Mouse (Mus musculus) embryo, embryonic 10.5 days (tissue): ENCODE measurements at regions not wholly inside any gene's neighbourhood (a gene's known extent, or its start where the extent isn't known, plus 50 kb on each side); places are given as distances from the start of the nearest gene placed in this dataset.
A peak's percentile ranks its signal among the peaks of the same experiment; 100 is the strongest.
"Not testable (repeated sequence)": the region's sequence is repeated elsewhere in the genome, so short reads cannot be mapped to it uniquely, and the experiment has no call there.

Experiments
- DNase-seq: peaks from one replicate; pipeline ENCODE4 v3.0.0-alpha.2; 2015; ENCODE audit warnings: low spot score

- DNase-seq: no peak
Measured at GRCm38 (mm10) chr5:59831836-59832235, 1976.8 kb upstream of the G6pd2 start.

GRCm38 (mm10) chr5:59845745-59846144 lies 1962.9 kb upstream of the G6pd2 start:
- no peak for DNase-seq

DNA sequence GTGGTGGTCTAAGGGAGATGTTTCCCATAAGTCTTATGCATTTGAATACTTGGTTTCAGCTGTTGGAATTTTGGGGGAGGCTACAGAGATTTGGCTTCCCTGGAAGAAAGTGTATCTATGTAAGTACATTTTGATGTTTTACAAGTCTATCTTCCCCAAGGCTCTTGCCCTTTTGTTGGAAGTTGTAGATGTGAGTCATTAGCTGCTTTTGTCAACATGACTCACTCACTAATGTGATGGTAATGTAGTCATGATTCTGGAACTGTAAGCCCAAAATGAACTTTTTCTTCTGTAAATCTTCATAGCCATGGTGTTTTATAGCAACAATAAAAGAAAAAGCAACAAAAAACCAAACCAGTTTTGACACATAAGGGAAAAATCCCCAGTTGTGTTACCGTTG lies 1961.0 kb upstream of the G6pd2 start:
- DNase-seq: no peak

DNA sequence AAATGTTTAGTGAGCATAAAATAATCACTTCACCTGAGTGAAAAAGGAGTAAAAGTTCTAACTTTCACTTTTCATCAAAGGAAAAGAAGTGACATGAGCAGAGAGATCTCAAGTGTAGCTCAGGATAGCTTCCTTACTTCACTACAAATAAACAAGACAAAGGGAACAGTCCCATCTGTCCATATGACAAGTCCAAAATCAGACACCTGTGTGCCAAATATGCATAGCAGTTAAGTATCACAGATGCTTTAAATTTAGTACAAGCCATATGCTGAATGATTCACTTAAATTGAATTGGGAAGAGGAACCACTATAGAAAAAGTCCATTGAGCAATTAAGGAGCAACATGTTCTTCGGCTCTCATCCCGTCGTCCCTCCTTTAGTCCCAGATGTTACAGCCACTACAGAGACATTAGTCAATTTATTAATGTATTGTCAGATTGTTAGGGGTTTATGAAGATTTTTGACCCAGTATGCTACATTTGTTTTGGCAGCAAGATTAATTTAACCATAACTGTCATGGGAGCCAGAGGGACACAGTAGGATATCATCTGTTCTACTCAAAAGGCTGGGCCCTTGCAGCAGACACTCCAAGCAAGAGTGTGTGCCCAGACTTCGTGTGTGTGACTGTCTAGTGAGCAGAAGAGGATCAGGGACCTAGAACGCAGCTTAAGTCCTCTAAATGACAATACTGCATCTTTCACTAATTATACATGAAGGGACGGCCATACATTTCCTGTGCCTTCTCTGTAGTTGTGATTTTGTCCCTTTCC lies 1914.5 kb upstream of the G6pd2 start:
- DNase-seq: no peak

GRCm38 (mm10) chr5:59921910-59922309 lies 1886.7 kb upstream of the G6pd2 start:
- DNase-seq: no peak

GRCm38 (mm10) chr5:59940861-59941260 lies 1867.8 kb upstream of the G6pd2 start:
- no peak for DNase-seq

- DNase-seq: no peak
Measured at GRCm38 (mm10) chr5:59945761-59946160, 1862.9 kb upstream of the G6pd2 start.

DNA sequence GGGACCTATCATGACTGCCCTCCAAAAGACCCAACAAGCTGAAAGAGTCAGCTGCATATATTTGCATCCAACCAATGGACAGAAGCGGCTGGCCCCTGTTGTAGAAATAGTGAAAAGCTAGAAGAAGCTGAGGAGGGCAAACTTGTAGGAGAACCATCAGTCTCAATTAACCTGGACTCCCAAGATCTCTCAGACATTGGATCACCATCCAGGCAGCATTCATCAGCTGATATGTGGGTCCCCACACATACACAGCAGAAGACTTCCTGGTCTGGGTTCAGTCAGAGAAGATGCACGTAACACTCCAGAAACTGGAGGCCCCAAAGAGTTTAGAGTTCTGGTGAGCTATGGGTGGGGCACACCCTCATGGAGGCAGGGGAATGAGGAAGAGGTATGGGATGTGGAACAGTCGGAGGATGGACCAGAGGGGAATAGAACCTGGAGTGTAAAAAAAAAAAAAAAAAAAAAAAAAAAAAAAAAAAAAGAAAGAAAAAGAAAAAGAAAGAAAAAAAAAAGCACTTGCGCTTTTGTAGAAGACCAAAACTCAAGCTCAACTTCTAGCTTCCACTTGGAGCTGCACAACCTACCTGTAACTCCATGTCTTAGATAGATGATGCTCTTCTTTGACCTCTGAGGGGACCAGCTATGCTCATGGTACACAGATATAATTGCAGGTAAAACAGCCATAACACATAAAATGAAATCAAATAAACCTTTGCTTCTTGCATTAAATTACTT lies 1860.6 kb upstream of the G6pd2 start:
- no peak for DNase-seq

DNA sequence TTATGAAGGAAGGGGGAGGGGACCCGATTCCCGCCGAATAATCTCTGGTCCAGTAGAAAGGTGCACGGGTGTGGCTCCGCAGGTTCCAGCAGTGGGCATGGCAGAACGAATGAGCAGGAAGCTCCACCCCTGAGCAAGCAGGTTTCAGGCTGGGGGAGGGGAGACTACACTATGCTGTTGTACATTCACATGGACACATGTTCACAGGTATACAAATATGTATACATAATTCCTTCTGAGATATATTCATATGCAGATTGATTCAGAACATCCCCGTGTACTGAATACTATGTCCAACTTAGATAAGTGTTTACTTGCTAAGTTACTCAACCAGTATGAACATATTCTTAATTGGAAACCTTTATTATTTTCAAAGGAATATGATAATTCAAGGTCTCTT lies 1852.4 kb upstream of the G6pd2 start:
- DNase-seq: not testable (repeated sequence)

GRCm38 (mm10) chr5:59996698-59997097 lies 1811.9 kb upstream of the G6pd2 start:
- peak; percentile 42 for DNase-seq

GRCm38 (mm10) chr5:60042603-60043175 lies 1765.9 kb upstream of the G6pd2 start:
- not testable (repeated sequence) for DNase-seq

DNA sequence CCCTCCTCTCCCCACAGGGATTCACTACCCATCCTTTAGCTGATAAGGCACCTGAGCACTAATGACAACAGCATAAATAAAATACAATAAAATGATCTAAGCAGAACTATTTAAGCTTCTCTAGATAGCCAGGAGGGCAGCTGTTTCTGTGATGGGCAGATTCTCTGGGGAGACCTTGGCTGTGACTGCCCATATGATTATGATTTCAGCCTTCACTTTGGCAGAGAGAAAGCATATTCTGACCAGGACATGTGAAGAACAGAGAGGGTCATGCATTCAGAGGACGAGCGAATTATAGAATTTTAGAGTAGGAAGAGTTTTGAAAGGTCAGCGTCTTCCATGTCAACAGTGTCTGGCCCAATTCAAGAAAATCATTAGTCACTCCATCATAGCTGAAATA lies 1759.6 kb upstream of the G6pd2 start:
- DNase-seq: no peak

- peak; percentile 1 for DNase-seq
Measured at GRCm38 (mm10) chr5:60061178-60061577, 1747.4 kb upstream of the G6pd2 start.
